Mouse (Mus musculus) CH12.LX (cell line): ENCODE results near the gene Sacs. TPM values are rescaled to one million over a fixed set of nuclear protein-coding genes. Genes with fewer than 3 reads are reported as not detected.

Source experiments
- DNase-seq: peaks from one replicate; pipeline ENCODE4 v3.0.0-alpha.2; 2013; ENCODE audit errors: extremely low read depth
- H3K27ac ChIP-seq: 2 replicates; pipeline ENCODE4 v1.5.1; 2012; ENCODE audit warnings: low read depth, mild to moderate bottlenecking, control low read depth, moderate library complexity; ENCODE audit not compliant: insufficient read depth
- H3K27me3 ChIP-seq: replicated peaks from 2 replicates; pipeline ENCODE3; 2012; ENCODE audit warnings: inconsistent platforms
- H3K36me3 ChIP-seq, 2 experiments: replicated peaks in 1 of 2; 2 replicates each; pipeline versions ENCODE3 to v1.6.1; 2012; ENCODE audit warnings: inconsistent platforms in 1 of 2, low read length in 1 of 2, mild to moderate bottlenecking in 1 of 2, mixed read lengths in 1 of 2, moderate library complexity in 1 of 2; ENCODE audit not compliant: control insufficient read depth in 1 of 2, insufficient read depth in 1 of 2
- H3K4me1 ChIP-seq, 2 experiments: 2 replicates each; pipeline ENCODE4 v1.6.1; 2012; ENCODE audit warnings: inconsistent platforms in 1 of 2, moderate library complexity in 1 of 2; ENCODE audit not compliant: insufficient read depth in 2 of 2, control insufficient read depth in 1 of 2
- H3K4me2 ChIP-seq: 2 replicates; pipeline ENCODE4 v1.6.1; 2012; ENCODE audit warnings: low read depth, mild to moderate bottlenecking, control low read depth; ENCODE audit not compliant: poor library complexity, insufficient read depth, severe bottlenecking
- H3K4me3 ChIP-seq, 3 experiments: fragments of 150-350 bp in 1 of 3; sonication (generic) in 1 of 3; replicated peaks in 1 of 3; 2 replicates each; pipeline versions ENCODE3 to v1.5.1; 2011 to 2012; ENCODE audit warnings: low read depth in 2 of 3, low read length in 2 of 3, mild to moderate bottlenecking in 2 of 3, moderate library complexity in 2 of 3, control low read depth in 1 of 3, improper control_type of control experiment in 1 of 3, inconsistent platforms in 1 of 3, mixed read lengths in 1 of 3; ENCODE audit not compliant: poor library complexity in 1 of 3
- H3K79me2 ChIP-seq: replicated peaks from 2 replicates; pipeline ENCODE4 v1.6.1; 2012; ENCODE audit warnings: mild to moderate bottlenecking, moderate library complexity; ENCODE audit not compliant: control insufficient read depth, poor library complexity, insufficient read depth, severe bottlenecking; ENCODE audit errors: extremely low read depth
- H3K9ac ChIP-seq: 2 replicates; pipeline ENCODE4 v1.6.1; 2012; ENCODE audit warnings: low read depth, mild to moderate bottlenecking, control low read depth, moderate library complexity; ENCODE audit not compliant: insufficient read depth
- H3K9me3 ChIP-seq: replicated peaks from 2 replicates; pipeline ENCODE3; 2012; ENCODE audit warnings: low read length, inconsistent platforms, mixed read lengths
- CHD1 ChIP-seq: IDR thresholded peaks from 2 replicates; pipeline ENCODE4 v1.6.1; 2012; ENCODE audit warnings: low read depth, low read length, improper control_type of control experiment, inconsistent platforms
- CHD2 ChIP-seq: IDR thresholded peaks from 2 replicates; pipeline ENCODE4 v1.6.1; 2011; ENCODE audit warnings: low read length, improper control_type of control experiment
- ELF1 ChIP-seq: IDR thresholded peaks from 2 replicates; pipeline ENCODE4 v1.6.1; 2014; ENCODE audit warnings: low read depth, mild to moderate bottlenecking, inconsistent platforms, low read length, improper control_type of control experiment
- EP300 ChIP-seq: IDR thresholded peaks from 2 replicates; pipeline ENCODE4 v1.6.1; 2011; ENCODE audit warnings: low read length, improper control_type of control experiment
- ETS1 ChIP-seq: conservative IDR thresholded peaks from 2 replicates; pipeline ENCODE4 v1.6.1; 2012; ENCODE audit warnings: low read depth, mild to moderate bottlenecking, inconsistent platforms, low read length, improper control_type of control experiment, moderate library complexity
- GABPA ChIP-seq: IDR thresholded peaks from 2 replicates; pipeline ENCODE4 v1.6.1; 2012; ENCODE audit warnings: low read depth, low read length, improper control_type of control experiment, inconsistent platforms; ENCODE audit not compliant: insufficient replicate concordance
- IRF4 ChIP-seq: IDR thresholded peaks from 2 replicates; pipeline ENCODE4 v1.6.1; 2014; ENCODE audit warnings: low read depth, mild to moderate bottlenecking, inconsistent platforms, low read length, improper control_type of control experiment
- JUN ChIP-seq: IDR thresholded peaks from 2 replicates; pipeline ENCODE4 v1.6.1; 2011; ENCODE audit warnings: low read depth, mild to moderate bottlenecking, low read length, improper control_type of control experiment, moderate library complexity; ENCODE audit not compliant: insufficient read depth
- JUND ChIP-seq: conservative IDR thresholded peaks from 2 replicates; pipeline ENCODE4 v1.6.1; 2011; ENCODE audit warnings: low read depth, low read length, improper control_type of control experiment
- KAT2A ChIP-seq: IDR thresholded peaks from 2 replicates; pipeline ENCODE4 v1.6.1; 2012; ENCODE audit warnings: low read length, improper control_type of control experiment, inconsistent platforms; ENCODE audit not compliant: insufficient replicate concordance
- MAX ChIP-seq: IDR thresholded peaks from 2 replicates; pipeline ENCODE4 v1.6.1; 2011; ENCODE audit warnings: low read length, improper control_type of control experiment
- MAZ ChIP-seq: IDR thresholded peaks from 2 replicates; pipeline ENCODE4 v1.6.1; 2012; ENCODE audit warnings: low read depth, mild to moderate bottlenecking, inconsistent platforms, low read length, improper control_type of control experiment, moderate library complexity
- NELFE ChIP-seq: IDR thresholded peaks from 2 replicates; pipeline ENCODE4 v1.6.1; 2011; ENCODE audit warnings: low read depth, low read length, improper control_type of control experiment
- POLR2A ChIP-seq: IDR thresholded peaks from 2 replicates; pipeline ENCODE4 v1.6.1; 2011; ENCODE audit warnings: low read depth, mild to moderate bottlenecking, improper control_type of control experiment, low read length
- POLR2AphosphoS2 ChIP-seq: IDR thresholded peaks from 2 replicates; pipeline ENCODE4 v1.6.1; 2011; ENCODE audit warnings: low read depth, low read length, improper control_type of control experiment
- RAD21 ChIP-seq: IDR thresholded peaks from 2 replicates; pipeline ENCODE4 v1.6.1; 2011; ENCODE audit warnings: low read depth, mild to moderate bottlenecking, low read length, improper control_type of control experiment, moderate library complexity
- SIN3A ChIP-seq: IDR thresholded peaks from 2 replicates; pipeline ENCODE4 v1.6.1; 2012; ENCODE audit warnings: low read length, improper control_type of control experiment, inconsistent platforms
- SMC3 ChIP-seq: IDR thresholded peaks from 2 replicates; pipeline ENCODE4 v1.6.1; 2011; ENCODE audit warnings: low read depth, low read length, improper control_type of control experiment
- TBP ChIP-seq: conservative IDR thresholded peaks from 2 replicates; pipeline ENCODE4 v1.6.1; 2011; ENCODE audit warnings: low read depth, low read length, improper control_type of control experiment
- ZC3H11A ChIP-seq: IDR thresholded peaks from 2 replicates; pipeline ENCODE4 v1.6.1; 2012; ENCODE audit warnings: low read depth, mild to moderate bottlenecking, inconsistent platforms, low read length, improper control_type of control experiment
- ZKSCAN1 ChIP-seq: IDR thresholded peaks from 2 replicates; pipeline ENCODE4 v1.6.1; 2012; ENCODE audit warnings: low read depth, inconsistent platforms, low read length, improper control_type of control experiment, borderline replicate concordance
- dilution Hi-C: fragments of 300-500 bp; cut with MboI; formaldehyde crosslinking; loops from 2 replicates; pipeline ENCODE4 v1.14.3; 2020; ENCODE audit warnings: low sequenced_read_pairs; ENCODE audit not compliant: extremely low pct_unique_long_range_greater_than_20kb, extremely low pct_ligation_motif_present
- in situ Hi-C: fragments of 300-500 bp; cut with MboI; formaldehyde crosslinking; loops from 3 replicates; pipeline ENCODE4 v1.14.3; 2019; ENCODE audit warnings: low sequenced_read_pairs, low pct_ligation_motif_present, low pct_unique_long_range_greater_than_20kb, mixed read lengths
- polyA plus RNA-seq: library from polyadenylated mRNA; unstranded; fragments of >175 nt; gene quantifications from 2 replicates; pipeline ENCODE4 v1.2.1, GENCODE M21; 2012; ENCODE audit warnings: low read depth; ENCODE audit not compliant: insufficient read length
- total RNA-seq, 2 experiments: library from RNA; depleted of rRNA; stranded (reverse); fragments of 300-350 nt in 1 of 2; fragments of >200 nt in 1 of 2; gene quantifications; 2 replicates each; pipeline ENCODE4 v1.2.3; 2012 to 2014

Sacs gene
- total and polyA plus RNA-seq, 3 experiments = 5.3 to 6.7 (median 6.6) TPM

DNA sequence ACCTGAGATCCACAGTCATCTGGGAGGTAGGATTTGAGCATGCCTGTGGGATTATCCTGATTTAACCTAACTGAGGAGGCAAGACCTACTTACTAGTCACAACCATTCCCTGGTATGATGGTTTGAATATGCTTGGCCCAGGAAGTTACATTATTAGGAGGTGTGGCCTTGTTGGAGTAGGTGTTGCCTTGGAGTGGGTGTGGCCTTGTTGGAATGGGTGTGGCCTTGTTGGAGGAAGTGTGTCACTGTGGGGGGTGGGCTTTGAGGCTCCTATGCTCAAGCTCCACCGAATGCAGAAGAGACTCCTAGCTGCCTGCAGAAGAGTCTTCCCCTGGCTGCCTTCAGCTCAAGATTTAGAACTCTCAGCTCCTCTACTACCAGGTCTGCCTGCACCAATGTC, 87.9 kb downstream of the Sacs start:
- H3K4me1 ChIP-seq = peaks cover 0 to 2% of the 10 kb centered on the region in 2 experiments; a peak in 1 of 4 replicates
- H3K79me2 ChIP-seq = no peaks in the 10 kb centered on the region
- no peak for TF ChIP-seq POLR2AphosphoS2
- TF ChIP-seq JUN = no peak
- TF ChIP-seq, all 38 proteins: peak for 0
- no peaks in the 10 kb centered on the region for H3K27me3 ChIP-seq
- no peak overlapping the region for H3K4me2 ChIP-seq
- H3K9me3 ChIP-seq = no peaks in the 10 kb centered on the region
- H3K4me3 ChIP-seq = no peak overlapping the region
- H3K36me3 ChIP-seq = no peaks in the 10 kb centered on the region
- H3K27ac ChIP-seq = no peak overlapping the region
- peak; percentile 22 for DNase-seq
- dilution Hi-C loops = no loop called here
- H3K9ac ChIP-seq = no peak overlapping the region
- in situ Hi-C loops = no loop called here

DNA sequence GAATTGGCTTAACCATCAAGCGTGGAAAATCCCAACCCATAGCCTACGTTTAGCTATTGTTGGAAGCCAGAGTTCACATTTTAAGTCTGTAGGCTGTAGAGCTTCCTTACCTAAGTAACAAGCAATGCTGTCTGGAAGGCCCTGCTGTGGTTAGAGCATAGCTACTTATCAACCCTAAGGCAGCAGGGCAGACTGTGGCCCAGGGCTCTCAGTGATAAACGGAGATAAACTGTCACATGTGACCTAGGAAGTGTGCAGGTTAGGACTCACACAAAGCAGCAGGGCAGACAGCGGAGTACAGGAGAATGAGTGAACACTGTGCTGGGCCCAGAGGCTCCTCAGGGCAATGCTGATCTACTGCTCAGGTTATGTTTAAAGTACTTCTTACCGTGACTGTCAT, 91.5 kb downstream of the Sacs start:
- peaks cover 0 to 2% of the 10 kb centered on the region in 2 experiments; a peak in 1 of 4 replicates for H3K4me1 ChIP-seq
- H3K4me3 ChIP-seq = no peak overlapping the region
- no peak overlapping the region for H3K4me2 ChIP-seq
- H3K9me3 ChIP-seq = no peaks in the 10 kb centered on the region
- DNase-seq = no peak
- no peaks in the 10 kb centered on the region for H3K36me3 ChIP-seq
- no peak overlapping the region for H3K9ac ChIP-seq
- in situ Hi-C loops (no loop called here), dilution Hi-C loops (no loop called here)
- no peaks in the 10 kb centered on the region for H3K27me3 ChIP-seq
- H3K79me2 ChIP-seq = no peaks in the 10 kb centered on the region
- TF ChIP-seq EP300 (no peak), ZKSCAN1 (no peak), NELFE (no peak), CHD1 (no peak), POLR2A (no peak), JUN (no peak), CHD2 (no peak), SIN3A (no peak), IRF4 (no peak), MAZ (no peak), RAD21 (no peak), JUND (no peak), TBP (no peak), KAT2A (no peak), ELF1 (no peak), ETS1 (no peak), SMC3 (no peak), MAX (no peak), ZC3H11A (no peak), GABPA (no peak)
- TF ChIP-seq, all 38 proteins: peak for 0
- no peak overlapping the region for H3K27ac ChIP-seq
